ENCODE assay signal across 8 mouse cellular contexts in genomic region chrX:94367248-94367647, GRCm38 (mm10). TPM values are rescaled to one million over a fixed set of nuclear protein-coding genes. Genes with fewer than 3 reads are reported as not detected.
DNase-seq lines count a peak whose midpoint lies in the region; ATAC-seq and TF ChIP-seq lines count a peak whose summit lies in the region.

No protein-coding gene starts in this region.

- H3K4me3 ChIP-seq in spleen, adult 2 months (ENCODE audit: extremely low read depth, insufficient read depth, insufficient read length), result peak overlapping the region; percentile 63
- H3K4me3 ChIP-seq in heart, postnatal 0 days (ENCODE audit: low read depth, low read length), result peak overlapping the region; percentile 71
- peak overlapping the region; percentile 59 for H3K4me3 ChIP-seq in limb, embryonic 15.5 days
- H3K4me3 ChIP-seq in neural tube, embryonic 14.5 days (ENCODE audit: low read depth, low read length), result peak overlapping the region; percentile 51

- no peaks in the 10 kb centered on the region for H3K9me3 ChIP-seq in heart, postnatal 0 days (replicated peaks; ENCODE audit: control insufficient read depth, low read length)
- H3K9me3 ChIP-seq in limb, embryonic 15.5 days, result no peaks in the 10 kb centered on the region
- H3K9me3 ChIP-seq in neural tube, embryonic 14.5 days (ENCODE audit: control insufficient read depth, low read length), result no peaks in the 10 kb centered on the region

- peak overlapping the region; percentile 60 for H3K4me2 ChIP-seq in heart, postnatal 0 days (ENCODE audit: low read depth, low read length)
- H3K4me2 ChIP-seq in limb, embryonic 15.5 days, result peak overlapping the region; percentile 43
- peak overlapping the region; percentile 34 for H3K4me2 ChIP-seq in neural tube, embryonic 14.5 days (ENCODE audit: low read depth, low read length)

- H3K36me3 ChIP-seq in spleen, adult 2 months (ENCODE audit: control insufficient read depth, insufficient read depth, low read length), result no peaks in the 10 kb centered on the region
- no peaks in the 10 kb centered on the region for H3K36me3 ChIP-seq in heart, postnatal 0 days (replicated peaks; ENCODE audit: control insufficient read depth, insufficient read depth, low read length)
- no peaks in the 10 kb centered on the region for H3K36me3 ChIP-seq in limb, embryonic 15.5 days
- H3K36me3 ChIP-seq in neural tube, embryonic 14.5 days (ENCODE audit: control insufficient read depth, insufficient read depth, low read length), result no peaks in the 10 kb centered on the region

- peak overlapping the region; percentile 39; the same call in 1 of the 2 replicates for H3K27ac ChIP-seq in spleen, adult 2 months (ENCODE audit: insufficient read depth, low read length)
- H3K27ac ChIP-seq in heart, postnatal 0 days (ENCODE audit: low read depth), result peak overlapping the region; percentile 89
- H3K27ac ChIP-seq in limb, embryonic 15.5 days, result peak overlapping the region; percentile 69
- peak overlapping the region; percentile 64 for H3K27ac ChIP-seq in neural tube, embryonic 14.5 days (ENCODE audit: low read depth, low read length)

- peak overlapping the region; percentile 74 for H3K9ac ChIP-seq in heart, postnatal 0 days (replicated peaks; ENCODE audit: low read depth, low read length)
- H3K9ac ChIP-seq in limb, embryonic 15.5 days, result peak overlapping the region; percentile 14; the same call in 1 of the 2 replicates
- peak overlapping the region; percentile 48 for H3K9ac ChIP-seq in neural tube, embryonic 14.5 days (replicated peaks; ENCODE audit: low read depth, low read length)

- ATAC-seq in heart, postnatal 0 days (ENCODE audit: insufficient read depth, low read depth), result no peak; the same call in 1 of the 2 replicates
- peak; percentile 36; the same call in 1 of the 2 replicates for ATAC-seq in limb, embryonic 15.5 days (ENCODE audit: insufficient number of reproducible peaks, low FRiP score, low TSS enrichment, low read depth)
- ATAC-seq in neural tube, embryonic 14.5 days (ENCODE audit: low read depth), result peak; percentile 57

- H3K4me1 ChIP-seq in spleen, adult 2 months (ENCODE audit: control insufficient read depth, insufficient read depth, insufficient read length), result no peaks in the 10 kb centered on the region
- no peaks in the 10 kb centered on the region for H3K4me1 ChIP-seq in heart, postnatal 0 days (ENCODE audit: control insufficient read depth, insufficient read depth)
- H3K4me1 ChIP-seq in limb, embryonic 15.5 days, result no peaks in the 10 kb centered on the region
- H3K4me1 ChIP-seq in neural tube, embryonic 14.5 days (ENCODE audit: control insufficient read depth, insufficient read depth, low read length), result no peaks in the 10 kb centered on the region

- 0 out of 2 replicates have a peak, but pooled peaks cover 2% of the 10 kb centered on the region for H3K27me3 ChIP-seq in spleen, adult 2 months (ENCODE audit: control insufficient read depth, insufficient read depth, low read length)
- peaks cover 47% of the 10 kb centered on the region for H3K27me3 ChIP-seq in heart, postnatal 0 days (ENCODE audit: control insufficient read depth, insufficient read depth, low read length)
- peaks cover 40% of the 10 kb centered on the region for H3K27me3 ChIP-seq in limb, embryonic 15.5 days
- peaks cover 27% of the 10 kb centered on the region for H3K27me3 ChIP-seq in neural tube, embryonic 14.5 days (ENCODE audit: control insufficient read depth, insufficient read depth, low read length)

- 36% methylated on average over 16 of the region's 17 CpGs for WGBS in spleen, adult 2 months
- 17% methylated on average over 17 of the region's 17 CpGs for WGBS in heart, postnatal 0 days
- 21% methylated on average over 16 of the region's 17 CpGs for WGBS in limb, embryonic 15.5 days
- 15% methylated on average over 17 of the region's 17 CpGs for WGBS in neural tube, embryonic 14.5 days

- peak; percentile 3 for DNase-seq in adrenal gland, adult 8-10 months
- no peak for DNase-seq in adrenal gland, adult 2 months
- DNase-seq in spleen, adult 2 months (ENCODE audit: low read depth in 1 of 2, low spot score in 2 of 2), result peak in 1 of 2 experiments; percentile 6
- no peak for DNase-seq in spleen, postnatal 14 days (ENCODE audit: low spot score in 2 of 2)
- no peak for DNase-seq in heart, postnatal 0 days (ENCODE audit: low spot score)
- DNase-seq in cerebellum, adult 11-12 months, result no peak

- no peak for TF ChIP-seq POLR2A in spleen, adult 2 months (IDR thresholded peaks at IDR 0.05; ENCODE audit: low read depth, low read length)

- no peak for TF ChIP-seq CTCF in spleen, adult 2 months (IDR thresholded peaks at IDR 0.05; ENCODE audit: extremely low read depth, insufficient read depth, insufficient read length, insufficient replicate concordance)
- no peak for TF ChIP-seq CTCF in heart, postnatal 0 days (IDR thresholded peaks at IDR 0.05; ENCODE audit: low read depth)

- TF ChIP-seq EP300 in heart, postnatal 0 days (IDR thresholded peaks at IDR 0.05; ENCODE audit: low read depth), result no peak

RNA-seq across cellular contexts. Expression of gene Apoo, which starts 0.3 kb away (rescaled TPM):
- 10 to 100 TPM; 38.0 to 62.9 (median 52.9) TPM for total RNA-seq in adrenal gland, adult 8-10 months (2022)
- total RNA-seq in adrenal gland, adult 2 months (2021), result 10 to 100 TPM; 63.3 to 93.3 TPM
- 3.5 and 6.7 TPM in 2 replicates for polyA plus RNA-seq in adrenal gland, adult 2 months (2012; rRNA removed)
- 0.56 and 0.79 TPM in 2 replicates for polyA plus RNA-seq in spleen, adult 2 months (2012; rRNA removed)
- total RNA-seq in heart, postnatal 0 days (2014; rRNA removed; ENCODE audit: low replicate concordance), result 168 and 242 TPM in 2 replicates
- polyA plus RNA-seq in heart, postnatal 0 days (2015; fragmentation: Nextera tagmentation; extraction: Ambion mirVana), result 395 and 420 TPM in 2 replicates
- polyA plus RNA-seq in limb, embryonic 15.5 days (2015; fragmentation: Nextera tagmentation; extraction: Ambion mirVana), result 68.3 and 69.6 TPM in 2 replicates
- polyA plus RNA-seq in neural tube, embryonic 14.5 days (2014; fragmentation: Nextera tagmentation; extraction: Ambion mirVana), result 133 and 145 TPM in 2 replicates

RNA-seq across cellular contexts. Expression of gene Fam90a1b, which starts 0.7 kb away (rescaled TPM):
- total RNA-seq in adrenal gland, adult 8-10 months (2022), result not detected
- total RNA-seq in adrenal gland, adult 2 months (2021), result not detected
- not detected in 2 replicates for polyA plus RNA-seq in adrenal gland, adult 2 months (2012; rRNA removed)
- polyA plus RNA-seq in spleen, adult 2 months (2012; rRNA removed), result not detected in 2 replicates
- total RNA-seq in heart, postnatal 0 days (2014; rRNA removed; ENCODE audit: low replicate concordance), result not detected in 2 replicates
- not detected in 2 replicates for polyA plus RNA-seq in heart, postnatal 0 days (2015; fragmentation: Nextera tagmentation; extraction: Ambion mirVana)
- 0.08 TPM in 1 of 2 replicates, not detected in the other for polyA plus RNA-seq in limb, embryonic 15.5 days (2015; fragmentation: Nextera tagmentation; extraction: Ambion mirVana)
- polyA plus RNA-seq in neural tube, embryonic 14.5 days (2014; fragmentation: Nextera tagmentation; extraction: Ambion mirVana), result not detected in 2 replicates

Comparison
In these comparisons a context has a peak if more than half of its experiments do, and no peak if none do; other contexts are left out.
1. H3K27ac ChIP-seq: peak in every context shown above with its lines; median percentile 89 in heart, postnatal 0 days; 69 in limb, embryonic 15.5 days; 64 in neural tube, embryonic 14.5 days; 39 in spleen, adult 2 months.
2. H3K9ac ChIP-seq: peak in every context shown above with its lines; median percentile 74 in heart, postnatal 0 days; 48 in neural tube, embryonic 14.5 days; 14 in limb, embryonic 15.5 days.